Mouse (Mus musculus): ENCODE results near the gene Pnpla8. TPM values are rescaled to one million over a fixed set of nuclear protein-coding genes. Genes with fewer than 3 reads are reported as not detected.

Gene Pnpla8
- polyA plus RNA-seq, 1 experiment: 354 TPM

GRCm38 (mm10) chr12:44357881-44358280, 136.7 kb downstream of the Pnpla8 start:
- TF ChIP-seq POLR2A (IDR thresholded peaks at IDR 0.05; ENCODE audit: insufficient read depth, low read depth, low read length) (no peak), CTCF (IDR thresholded peaks at IDR 0.05; ENCODE audit: insufficient read depth, low read depth, low read length) (no peak)
- H3K4me3 ChIP-seq (ENCODE audit: insufficient read depth, low read depth, low read length): no peak overlapping the region
- WGBS: 51% methylated on average over 1 of the region's 1 CpGs
- H3K4me1 ChIP-seq (ENCODE audit: control insufficient read depth, insufficient read depth, low read length): no peaks in the 10 kb centered on the region
- H3K27ac ChIP-seq (ENCODE audit: insufficient read depth, low read depth, low read length): no peak overlapping the region

GRCm38 (mm10) chr12:44371076-44371710, 150.0 kb downstream of the Pnpla8 start:
- H3K27ac ChIP-seq (ENCODE audit: insufficient read depth, low read depth, low read length): no peak overlapping the region
- TF ChIP-seq POLR2A (IDR thresholded peaks at IDR 0.05; ENCODE audit: insufficient read depth, low read depth, low read length): no peak
- no peak overlapping the region for H3K4me3 ChIP-seq (ENCODE audit: insufficient read depth, low read depth, low read length)
- 17% methylated on average over 3 of the region's 3 CpGs for WGBS
- peaks cover 5% of the 10 kb centered on the region for H3K4me1 ChIP-seq (ENCODE audit: control insufficient read depth, insufficient read depth, low read length)

Other genes with a start within 250 kb of the Pnpla8 start
- gene Dnajb9, start 11.0 kb upstream of the Pnpla8 start, polyA plus RNA-seq (2012; ENCODE audit: insufficient read depth, insufficient read length, low replicate concordance, missing spikeins): not detected in 2 replicates
- 445 and 867 TPM in 2 replicates for gene Nrcam, start 107.5 kb downstream of the Pnpla8 start, polyA plus RNA-seq (2012; ENCODE audit: insufficient read depth, insufficient read length, low replicate concordance, missing spikeins)

All from olfactory bulb, adult 2 months (tissue).